Mouse (Mus musculus) thymus, adult 18-20 months (tissue): ENCODE results near the gene Slc25a21.

Experiments
- DNase-seq, 2 experiments: peaks; one replicate each; pipeline ENCODE4 v3.0.0; 2022; ENCODE audit warnings: mixed read lengths in 2 of 2

The Slc25a21 gene

DNA sequence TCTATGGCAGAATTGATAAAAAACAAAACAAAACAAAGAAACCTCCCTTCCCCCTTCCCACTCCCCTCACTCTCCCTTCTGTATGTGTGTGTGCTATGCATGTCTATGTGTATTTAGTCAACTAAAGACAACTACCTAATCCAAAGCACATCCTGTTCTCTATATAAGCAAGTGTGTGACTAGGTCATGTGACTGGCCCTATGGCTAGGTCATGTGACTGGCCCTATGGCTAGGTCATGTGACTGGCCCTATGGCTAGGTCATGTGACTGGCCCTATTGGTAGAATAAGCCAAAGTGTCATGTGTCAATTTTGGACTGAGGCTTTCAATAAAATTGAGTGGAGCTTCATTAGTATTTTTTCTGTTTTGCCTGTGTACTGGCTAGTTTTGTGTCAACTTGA is 324.1 kb downstream of the Slc25a21 start:
- no peak for DNase-seq

DNA sequence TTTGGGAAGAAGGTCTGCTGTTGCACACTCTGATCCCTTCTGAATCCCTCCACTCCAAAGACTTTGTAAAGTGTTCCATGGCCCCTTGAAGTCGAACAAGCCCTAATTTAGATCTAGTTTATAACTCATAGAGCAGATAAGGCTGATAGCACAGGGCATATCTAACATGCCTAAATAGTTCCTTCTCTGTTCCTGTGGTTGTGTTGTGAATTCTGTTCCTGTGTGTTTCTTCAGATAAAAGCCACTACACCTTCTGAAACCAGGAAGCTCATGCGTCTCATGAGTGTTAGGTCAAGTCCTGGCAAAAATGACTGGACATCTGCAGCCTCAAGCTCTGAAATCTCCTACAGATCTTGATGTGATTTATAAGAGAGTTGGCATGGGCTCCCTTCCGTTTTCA is 326.7 kb downstream of the Slc25a21 start:
- no peak for DNase-seq

DNA sequence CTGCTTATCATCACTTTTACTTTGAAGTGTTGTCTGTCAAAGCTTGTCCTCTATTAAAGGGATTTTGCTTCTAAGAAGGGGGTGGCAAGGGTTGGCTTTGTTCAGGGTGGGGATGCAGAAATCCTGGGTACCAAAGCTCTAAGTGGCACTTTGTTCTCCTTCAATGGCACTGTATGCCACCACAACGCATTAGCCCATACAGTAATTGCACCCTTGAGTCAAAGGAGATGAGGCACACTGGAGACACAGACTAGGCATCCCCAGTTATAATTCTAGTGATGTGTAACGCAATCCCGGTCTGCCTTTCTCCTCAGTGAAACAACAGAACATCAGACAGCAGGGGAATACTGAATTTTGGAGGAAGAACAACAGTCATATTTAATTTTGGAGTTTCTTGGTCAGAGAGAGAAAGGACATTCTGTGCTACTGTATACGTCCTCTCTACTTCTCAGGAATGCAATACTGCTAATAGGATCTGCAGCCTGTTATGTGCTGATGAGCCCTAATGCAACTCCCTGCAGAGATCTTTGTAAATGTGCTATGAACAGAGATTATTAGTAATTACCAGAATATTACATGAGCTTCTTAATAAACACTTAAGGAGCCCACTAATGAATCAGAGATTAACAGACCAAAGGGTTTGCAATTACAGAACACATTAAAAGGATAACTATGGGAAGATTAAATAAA is 333.3 kb downstream of the Slc25a21 start:
- no peak for DNase-seq

DNA sequence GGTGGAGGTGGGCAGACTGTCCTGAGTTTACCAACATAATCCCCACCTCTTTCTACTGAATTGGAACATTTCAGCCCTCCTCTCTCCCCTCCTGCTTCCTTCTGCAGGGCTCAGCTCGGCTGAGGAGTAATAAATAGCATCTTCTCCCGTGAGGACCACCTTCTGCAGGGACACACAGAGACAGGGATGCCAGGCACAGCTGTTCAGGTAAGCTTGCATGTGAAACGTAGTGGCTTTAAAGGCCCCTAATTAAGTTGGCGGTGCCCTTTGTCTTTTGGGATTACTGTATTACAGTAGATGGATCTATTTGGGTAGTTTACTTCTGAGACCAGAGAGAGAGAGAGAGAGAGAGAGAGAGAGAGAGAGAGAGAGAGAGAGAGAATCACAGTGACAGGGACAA is 344.6 kb downstream of the Slc25a21 start:
- DNase-seq: no peak

DNA sequence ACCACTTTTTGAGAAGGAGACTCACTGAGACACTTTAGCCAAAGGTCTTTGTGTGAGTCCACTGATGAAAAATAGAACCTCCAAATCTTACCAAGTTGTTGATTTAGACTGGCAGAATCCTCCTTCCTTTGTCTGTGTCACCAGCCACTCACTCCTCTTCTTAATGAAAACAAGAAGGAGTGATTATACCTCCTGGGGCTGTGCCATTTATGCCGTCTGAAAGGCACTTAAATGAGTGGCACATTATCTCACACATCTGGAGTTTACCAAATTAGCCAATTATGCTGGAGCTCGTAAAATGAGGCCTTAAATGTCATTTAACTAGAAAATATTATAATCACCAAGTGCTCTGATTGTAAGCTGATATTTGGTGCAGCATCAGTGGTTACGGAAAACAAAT is 345.8 kb downstream of the Slc25a21 start:
- no peak for DNase-seq

DNA sequence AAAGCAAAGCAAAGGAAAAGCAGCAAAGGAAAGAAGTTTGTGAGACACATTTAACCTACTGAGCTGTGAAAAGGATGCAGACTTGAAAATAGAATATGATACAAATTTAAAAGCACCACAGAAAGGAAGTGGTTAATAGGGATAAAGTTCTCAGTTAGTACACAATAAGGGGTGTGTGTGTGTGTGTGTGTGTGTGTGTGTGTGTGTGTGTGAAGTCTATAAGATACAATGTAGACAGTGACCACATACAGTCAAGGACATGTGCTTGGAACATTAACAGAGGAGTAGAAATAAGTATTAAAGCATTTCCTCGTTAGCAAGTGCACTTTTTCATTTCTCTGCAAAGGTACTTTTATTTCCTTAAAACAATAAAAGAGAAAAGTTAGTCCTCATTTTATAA is 367.3 kb downstream of the Slc25a21 start:
- DNase-seq: no peak

DNA sequence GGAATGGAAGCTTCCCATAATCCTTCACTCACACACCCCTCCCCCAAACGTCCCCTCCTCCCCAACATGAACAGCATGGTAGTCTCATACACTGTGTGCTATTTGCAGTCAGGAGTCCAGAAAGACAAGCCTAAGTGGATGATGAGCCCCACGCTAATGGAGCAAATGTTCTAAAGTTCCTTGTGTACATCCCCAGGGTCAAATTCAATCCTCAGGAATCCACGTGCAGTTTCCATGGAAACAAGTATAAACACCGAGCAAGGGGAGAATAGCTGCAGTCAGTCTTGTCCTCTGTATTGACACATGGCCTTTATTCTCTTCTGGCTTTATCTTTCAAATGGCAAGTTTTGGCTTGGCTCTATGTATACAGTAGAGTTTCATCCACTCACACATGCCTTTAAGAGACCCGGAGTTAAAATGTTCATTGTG is 367.8 kb downstream of the Slc25a21 start:
- DNase-seq: no peak

DNA sequence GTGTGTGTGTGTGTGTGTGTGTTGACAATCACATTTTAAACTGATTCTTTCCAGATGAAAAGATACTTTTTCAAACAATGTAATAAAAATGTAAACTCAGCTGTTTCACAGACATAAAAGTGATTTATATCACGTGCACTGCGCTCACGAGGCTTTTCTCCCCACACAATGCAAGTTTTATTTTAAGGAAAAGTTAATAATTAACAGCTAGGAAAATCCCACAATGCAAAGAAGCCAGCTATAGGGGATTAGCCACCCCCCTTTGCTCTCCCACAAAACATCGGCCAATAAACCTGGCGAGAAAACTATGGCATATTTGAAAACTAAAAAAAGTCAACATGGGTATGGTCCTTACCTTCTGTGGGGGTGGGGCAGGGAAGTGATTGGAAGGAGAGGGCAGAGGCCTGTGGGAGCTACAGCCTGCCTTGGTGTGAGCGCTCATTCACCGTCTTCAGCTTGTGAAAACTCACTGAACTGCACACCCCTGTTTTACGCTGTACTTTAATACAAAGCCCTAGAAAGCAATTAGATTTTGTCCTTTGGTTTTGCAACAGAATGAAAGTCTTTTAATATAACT is 369.4 kb downstream of the Slc25a21 start:
- DNase-seq: no peak

DNA sequence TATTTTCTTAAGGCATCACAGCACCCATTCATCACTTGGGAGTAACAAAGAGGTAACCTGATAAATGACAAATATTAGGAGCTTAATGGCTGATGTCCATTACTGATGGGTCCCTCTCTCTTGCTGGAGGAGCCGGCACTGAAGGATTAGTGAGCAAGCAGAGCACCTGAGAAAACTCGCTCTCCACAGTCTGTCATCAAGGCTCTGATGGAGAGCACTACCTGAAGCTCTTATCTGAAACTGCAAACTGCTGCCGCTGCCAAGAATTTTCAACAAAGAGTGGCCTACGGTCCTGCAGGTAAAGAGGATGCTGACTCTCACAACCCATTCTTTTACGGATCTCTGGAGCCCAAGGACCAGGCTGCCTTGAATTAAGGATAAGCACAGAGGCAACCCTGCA is 372.6 kb downstream of the Slc25a21 start:
- DNase-seq: no peak

DNA sequence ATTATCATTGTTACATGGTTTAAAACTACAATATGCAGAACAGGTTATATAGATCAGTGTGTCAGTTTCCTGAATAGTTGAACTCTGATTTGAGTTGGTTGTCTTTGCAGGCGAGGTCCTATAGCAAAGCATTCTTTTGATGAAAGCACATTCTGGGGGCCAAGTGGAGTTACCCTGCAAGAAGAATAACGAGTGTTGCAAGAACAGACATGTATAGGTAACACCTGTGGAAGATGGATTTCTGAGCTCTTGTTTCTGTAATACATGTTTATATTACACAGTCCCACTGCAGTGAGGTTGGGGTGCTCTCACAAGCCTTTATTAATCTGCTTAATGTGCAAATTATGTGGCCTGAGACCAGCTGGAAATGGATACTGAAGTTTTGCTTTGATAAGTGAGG is 375.1 kb downstream of the Slc25a21 start:
- DNase-seq: no peak

DNA sequence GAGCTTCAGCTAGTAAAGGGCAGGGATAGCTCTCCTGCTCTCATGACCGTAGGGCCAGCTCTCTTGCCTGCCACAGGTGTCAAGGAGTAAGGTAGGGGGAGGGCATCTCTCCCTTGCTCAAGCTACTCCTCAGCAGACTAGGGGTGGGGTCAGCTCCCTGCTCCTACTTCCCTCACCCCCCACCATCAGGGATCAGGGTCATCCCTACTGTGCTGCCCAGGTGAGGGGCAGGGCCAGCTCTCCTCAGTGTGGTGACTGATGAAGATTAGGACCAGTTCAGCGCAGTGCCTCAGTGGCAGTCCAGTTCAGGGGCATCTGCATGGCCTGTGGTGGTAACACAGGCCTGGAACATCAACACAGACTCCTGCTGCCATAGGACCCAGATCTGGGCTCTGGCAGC is 376.7 kb downstream of the Slc25a21 start:
- no peak for DNase-seq

DNA sequence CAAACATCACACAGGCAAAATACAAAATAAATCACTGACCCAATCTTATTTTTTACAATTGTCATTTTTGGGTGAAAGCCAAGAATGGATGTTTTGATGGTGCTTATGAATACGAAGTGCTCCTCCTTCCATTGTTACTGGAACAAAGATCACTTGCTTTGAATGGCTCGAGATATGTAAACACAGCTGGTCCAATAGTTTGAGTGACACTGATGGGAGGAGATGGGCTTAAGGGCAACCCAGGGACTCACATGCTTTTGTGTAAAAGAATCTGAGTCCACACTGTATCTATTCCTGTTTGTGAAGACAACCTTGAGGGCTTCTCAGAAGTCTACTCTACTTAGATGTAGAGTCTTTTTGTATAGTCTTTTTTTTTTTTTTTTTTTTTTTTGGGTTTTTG is 389.8 kb downstream of the Slc25a21 start:
- DNase-seq: no peak

DNA sequence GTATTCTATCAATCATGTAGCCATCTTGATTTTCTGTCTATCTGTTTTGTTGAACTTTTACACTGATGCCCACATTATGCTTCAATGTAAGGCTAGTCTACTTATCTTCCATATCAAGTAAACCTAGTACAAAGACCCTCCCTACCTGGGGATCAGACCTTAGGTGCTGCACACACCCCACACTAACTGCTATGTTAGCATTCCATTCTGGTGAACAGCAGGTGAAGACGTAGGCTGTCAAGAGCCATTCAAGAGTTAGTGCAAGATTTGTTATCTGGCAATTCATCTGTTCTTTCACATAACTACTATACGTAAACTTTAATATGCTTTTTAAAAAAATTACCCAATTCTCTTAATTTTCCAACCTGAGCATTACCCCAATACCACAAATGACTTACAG is 390.2 kb downstream of the Slc25a21 start:
- DNase-seq: no peak

DNA sequence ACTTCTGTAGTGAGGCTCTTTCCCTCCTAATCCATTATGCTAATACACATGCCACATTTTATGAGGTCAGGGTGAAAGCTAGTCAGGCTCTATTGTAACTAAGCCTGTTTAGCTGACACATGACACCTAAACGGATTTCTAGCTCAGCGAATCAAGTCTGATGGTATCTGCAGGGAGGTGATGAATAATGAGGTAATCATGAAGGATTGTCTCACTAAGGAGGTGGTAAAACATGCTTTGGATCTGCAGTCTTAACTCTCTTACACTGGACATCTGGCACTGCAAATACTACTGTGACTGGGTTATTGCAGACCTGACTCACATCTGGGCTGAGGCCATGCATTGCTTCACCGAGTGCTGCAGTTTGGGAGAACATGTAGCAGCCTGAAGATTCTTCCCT is 392.8 kb downstream of the Slc25a21 start:
- no peak for DNase-seq

DNA sequence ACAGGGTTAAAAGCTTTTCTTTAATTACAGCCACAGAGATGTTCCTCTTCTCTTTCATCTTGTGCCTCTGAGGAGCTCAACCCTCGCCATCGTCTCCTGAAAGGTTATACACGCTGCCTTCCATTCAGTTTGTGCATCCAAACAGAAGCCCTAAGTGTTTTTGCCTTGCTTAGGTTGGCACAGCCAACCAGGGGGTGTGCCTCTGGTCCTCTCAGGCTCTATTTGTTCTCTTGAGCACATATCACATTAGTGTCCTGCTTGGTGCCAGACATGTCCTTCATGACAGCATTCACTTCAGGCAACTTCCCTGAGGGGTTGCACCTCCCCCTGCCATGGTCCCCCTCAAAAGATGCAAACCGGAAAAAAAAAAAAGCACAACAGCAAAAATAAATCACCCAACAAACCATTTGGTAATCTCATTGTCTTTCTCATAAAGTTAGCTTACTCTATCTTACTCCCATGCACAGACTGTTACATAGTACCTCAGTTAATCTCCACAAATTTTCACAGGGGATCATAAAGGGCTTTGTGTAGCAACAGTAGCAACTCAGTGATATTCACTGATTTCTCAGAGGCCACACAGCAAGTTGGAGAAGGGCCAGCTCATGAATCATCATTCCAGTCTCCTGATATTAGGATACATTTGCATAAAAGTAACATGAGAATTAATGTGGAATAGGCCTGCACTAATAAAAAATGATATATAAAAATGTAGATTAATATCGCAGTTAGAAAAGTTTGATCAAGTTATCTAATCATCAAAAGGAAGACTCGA is 398.4 kb downstream of the Slc25a21 start:
- no peak for DNase-seq

DNA sequence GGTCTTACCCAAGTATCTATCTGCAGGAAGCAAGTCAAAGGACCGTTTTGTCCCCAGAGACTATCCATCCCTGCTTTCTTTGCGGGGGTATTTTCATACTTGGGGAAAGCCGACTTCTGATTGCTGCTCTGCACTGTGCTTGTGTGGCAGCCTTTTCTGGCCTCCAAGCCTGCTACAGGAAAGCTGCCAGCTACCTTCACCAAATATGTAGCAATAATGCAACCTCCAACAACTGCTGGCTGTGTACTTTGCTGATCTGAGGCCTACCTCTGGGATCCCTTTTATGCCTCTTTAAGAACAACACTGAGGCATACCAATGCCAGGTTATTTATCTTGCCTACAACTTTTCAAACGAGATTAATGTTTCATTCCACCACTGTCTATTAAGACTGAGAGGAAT is 408.0 kb downstream of the Slc25a21 start:
- no peak for DNase-seq

DNA sequence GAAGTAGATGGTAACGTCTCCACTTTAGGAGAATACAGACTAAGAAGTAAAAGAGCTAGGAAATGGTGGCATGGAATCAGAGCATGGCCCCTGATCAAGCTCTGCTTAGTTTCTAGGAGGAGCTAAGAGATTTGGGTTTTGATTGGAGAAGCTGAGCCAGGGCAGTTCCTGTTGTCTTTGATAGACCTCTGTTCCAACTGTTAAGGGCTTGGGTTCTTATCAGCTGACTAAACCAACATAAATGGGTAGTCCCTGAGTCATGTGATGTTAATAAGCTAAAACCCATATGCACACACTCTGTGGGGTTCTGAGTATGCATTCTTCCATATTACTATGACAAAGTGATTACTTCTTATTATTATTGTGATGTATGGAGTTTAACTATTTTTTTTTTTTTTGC is 412.0 kb downstream of the Slc25a21 start:
- no peak for DNase-seq

DNA sequence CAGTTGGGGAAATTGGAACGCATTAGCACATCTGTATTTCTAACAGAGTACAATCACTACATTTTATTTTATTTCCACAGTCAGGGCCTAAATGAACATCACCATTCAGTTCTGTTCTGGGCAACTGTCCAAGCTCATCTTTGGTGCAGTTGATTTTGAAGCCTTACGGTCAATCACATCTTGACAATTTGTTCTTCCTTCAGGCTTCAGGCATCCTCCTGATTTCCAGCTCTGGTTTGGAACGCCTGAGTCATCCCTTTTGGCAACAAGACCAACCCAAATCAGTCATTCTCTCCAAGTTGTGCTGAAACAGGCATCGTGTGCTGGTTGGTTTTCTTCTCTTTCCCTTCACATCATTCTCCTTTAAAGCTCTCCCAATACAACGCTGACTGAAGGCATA is 416.1 kb downstream of the Slc25a21 start:
- no peak for DNase-seq

DNA sequence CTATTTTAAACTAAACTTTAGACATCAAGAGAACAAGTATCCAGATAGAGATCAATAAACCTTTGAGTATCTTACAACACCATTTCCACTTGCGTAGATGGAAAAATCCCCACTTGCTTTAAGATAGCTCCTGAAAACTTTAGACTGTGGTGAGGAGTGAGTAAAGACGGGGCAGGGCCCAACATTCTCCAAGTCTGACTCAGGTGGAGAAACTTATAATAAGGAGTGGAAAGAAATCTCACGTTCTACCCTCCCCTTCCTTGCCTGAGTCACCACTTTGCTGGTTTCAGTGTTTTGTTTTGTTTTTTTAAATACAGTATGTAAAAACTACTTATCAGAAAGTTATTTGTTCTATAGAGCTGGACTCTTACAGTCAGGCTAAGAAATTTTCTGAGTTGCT is 417.7 kb downstream of the Slc25a21 start:
- DNase-seq: no peak

DNA sequence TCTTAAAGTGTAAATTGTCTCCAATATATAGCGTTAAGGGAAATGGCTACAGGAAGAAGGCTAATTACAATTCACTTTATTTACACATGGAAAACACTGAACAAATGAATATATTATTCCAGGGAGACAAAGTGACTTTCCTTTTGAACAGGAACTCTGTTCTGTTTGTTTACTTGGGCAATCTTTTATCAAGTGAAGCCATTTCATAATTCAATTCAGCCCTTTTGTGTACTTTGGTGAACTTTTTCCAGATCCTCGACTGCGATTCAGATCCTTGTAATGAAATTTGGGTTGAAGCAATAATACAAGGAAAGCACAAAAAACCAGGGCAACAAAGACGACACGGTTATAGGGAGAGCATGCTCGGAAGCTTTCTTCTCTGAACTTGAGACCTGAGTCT is 423.3 kb downstream of the Slc25a21 start:
- no peak for DNase-seq

DNA sequence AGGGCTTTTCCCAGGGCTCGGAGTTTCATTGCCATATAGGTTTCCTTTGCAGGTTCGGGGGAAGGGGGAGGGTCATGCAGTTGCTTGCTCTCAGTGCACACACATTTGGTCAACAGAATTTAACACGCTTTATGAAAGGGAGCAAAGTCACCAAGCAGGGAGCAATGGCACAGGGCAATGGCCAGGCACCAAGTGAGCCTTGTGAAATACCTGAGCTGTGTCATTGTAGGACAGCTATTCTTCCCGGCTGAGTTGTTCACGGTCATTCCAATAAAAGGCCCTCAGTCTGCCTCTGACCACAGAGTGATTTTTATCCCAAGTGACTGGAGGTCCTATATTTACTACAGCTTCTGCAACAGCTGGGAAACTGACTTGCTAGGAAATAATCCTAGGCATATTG is 427.9 kb downstream of the Slc25a21 start:
- DNase-seq: no peak

DNA sequence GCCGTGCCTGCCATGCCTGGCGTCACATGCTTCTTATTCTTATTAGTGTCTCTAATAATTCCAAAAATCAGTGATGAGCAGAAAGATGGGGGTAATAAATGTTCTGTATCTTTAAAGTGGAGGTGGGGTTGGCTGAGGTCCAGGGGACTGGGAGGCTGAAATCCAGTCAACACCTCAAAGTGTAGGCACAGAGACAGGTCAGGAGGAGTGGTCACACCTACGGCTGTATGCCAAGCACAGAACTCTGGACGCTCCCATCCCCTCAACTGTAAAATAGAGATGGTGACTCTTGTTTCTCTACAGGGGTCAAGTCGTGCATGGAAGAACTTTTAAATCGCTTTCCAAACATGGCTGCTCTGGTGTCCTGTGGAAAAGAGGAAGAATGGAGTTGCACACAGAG is 429.8 kb downstream of the Slc25a21 start:
- no peak for DNase-seq

DNA sequence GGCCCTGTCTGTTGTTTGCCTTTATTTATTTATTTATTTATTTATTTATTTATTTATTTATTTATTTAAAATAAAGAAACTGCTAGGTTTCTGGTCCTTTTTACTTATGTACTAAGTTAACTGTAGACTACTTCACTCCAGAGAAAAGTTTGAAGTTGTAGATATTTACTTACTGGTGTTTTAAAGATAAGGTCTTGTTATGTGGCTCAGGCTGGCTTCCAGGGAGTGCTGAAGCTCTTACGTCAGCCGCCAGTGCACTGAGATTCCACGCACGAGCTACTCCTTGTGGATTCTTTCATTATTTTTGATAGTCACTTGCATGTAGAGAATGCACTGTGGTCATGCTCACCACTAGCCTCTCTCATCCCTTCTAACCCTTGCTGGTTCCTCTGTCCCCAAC is 460.2 kb downstream of the Slc25a21 start:
- no peak for DNase-seq

DNA sequence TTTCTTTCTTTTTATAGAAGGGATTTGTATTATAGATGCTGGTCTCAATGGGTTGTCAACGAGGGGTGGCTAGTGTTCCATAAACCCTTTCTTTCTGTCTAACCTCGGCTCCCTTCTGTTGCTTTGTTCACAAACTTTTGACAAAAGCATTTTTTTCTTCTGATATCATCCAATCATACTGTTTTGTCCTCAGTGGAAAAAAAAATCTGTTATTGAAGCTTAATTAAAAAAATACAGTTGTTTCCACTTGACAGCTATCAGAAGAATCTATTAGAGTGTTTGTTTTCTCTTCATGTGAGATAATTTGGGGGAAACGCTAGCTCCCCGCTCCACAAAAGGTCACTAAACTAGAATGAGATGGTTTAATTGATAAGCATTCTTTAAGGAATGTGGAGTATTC is 469.6 kb downstream of the Slc25a21 start:
- no peak for DNase-seq

DNA sequence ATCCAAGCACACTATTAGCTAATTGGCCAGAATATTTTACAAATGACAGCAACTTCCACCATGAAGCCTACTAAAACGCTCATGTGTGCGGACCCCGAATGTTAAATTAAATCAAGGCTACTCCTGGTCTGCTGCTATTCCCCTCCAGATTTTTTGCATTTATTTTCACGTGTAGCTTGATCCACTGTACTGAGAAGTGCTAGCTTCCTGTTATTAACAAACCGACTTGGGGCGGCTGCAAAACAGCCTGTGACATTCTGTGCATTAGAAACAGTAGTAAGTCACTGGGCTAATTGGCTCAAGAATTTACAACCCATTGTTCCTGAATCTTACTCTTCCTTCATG is 478.6 kb downstream of the Slc25a21 start:
- no peak for DNase-seq
